Mouse (Mus musculus) forebrain, postnatal 0 days (tissue): ENCODE measurements at regions not wholly inside any gene's neighbourhood (a gene's known extent, or its start where the extent isn't known, plus 50 kb on each side); places are given as distances from the start of the nearest gene placed in this dataset.

Experiments
- ATAC-seq: fragments of 200-750 bp; cut with Nextera tagmentation; 2 replicates; pipeline ENCODE4 v1.8.0; 2017; ENCODE audit warnings: mild to moderate bottlenecking, moderate library complexity
- DNase-seq: peaks from one replicate; pipeline ENCODE4 v3.0.0-alpha.2; 2015
- H3K27ac ChIP-seq: fragments of 300-500 bp; sonication (generic); 2 replicates; pipeline ENCODE4 v1.5.1; 2014; ENCODE audit warnings: low read depth, mild to moderate bottlenecking, antibody characterized with exemption, low read length, moderate library complexity, mixed read lengths
- H3K27me3 ChIP-seq: fragments of 300-500 bp; sonication (generic); 2 replicates; pipeline ENCODE4 v1.6.1; 2014; ENCODE audit warnings: mild to moderate bottlenecking, low read length, mixed read lengths; ENCODE audit not compliant: insufficient read depth
- H3K36me3 ChIP-seq: fragments of 300-500 bp; sonication (generic); 2 replicates; pipeline ENCODE4 v1.6.1; 2014; ENCODE audit warnings: mild to moderate bottlenecking, moderate library complexity; ENCODE audit not compliant: insufficient read depth
- H3K4me1 ChIP-seq: fragments of 300-500 bp; sonication (generic); 2 replicates; pipeline ENCODE4 v1.6.1; 2014; ENCODE audit warnings: antibody characterized with exemption; ENCODE audit not compliant: insufficient read depth
- H3K4me2 ChIP-seq: fragments of 300-500 bp; sonication (generic); 2 replicates; pipeline ENCODE4 v1.6.1; 2014; ENCODE audit warnings: low read depth, mild to moderate bottlenecking, moderate library complexity
- H3K4me3 ChIP-seq: fragments of 300-500 bp; sonication (generic); 2 replicates; pipeline ENCODE4 v1.5.1; 2014; ENCODE audit warnings: low read depth, low read length, mixed read lengths
- H3K9ac ChIP-seq: fragments of 300-500 bp; sonication (generic); 2 replicates; pipeline ENCODE4 v1.6.1; 2014; ENCODE audit warnings: mild to moderate bottlenecking
- H3K9me3 ChIP-seq: fragments of 300-500 bp; sonication (generic); 2 replicates; pipeline ENCODE4 v1.6.1; 2016; ENCODE audit warnings: low read length
- CTCF ChIP-seq: sonication (generic); IDR thresholded peaks from 2 replicates; pipeline ENCODE4 v1.5.1; 2016; ENCODE audit warnings: antibody characterized with exemption, control low read depth, low read depth
- WGBS: fragments of 180-500 bp; shearing (Covaris S2); extraction: QIAGEN DNeasy Blood & Tissue Kit; methylation state at CpG from one replicate; pipeline ENCODE4 v1.1.7; 2014; 5-methylcytosine and 5-hydroxymethylcytosine counted together

GRCm38 (mm10) chr17:15882803-15883202 lies 52.0 kb upstream of the Rgmb start:
- TF ChIP-seq CTCF: no peak
- H3K4me1 ChIP-seq: no peaks in the 10 kb centered on the region
- H3K9me3 ChIP-seq: no peaks in the 10 kb centered on the region
- H3K27me3 ChIP-seq: no peaks in the 10 kb centered on the region
- DNase-seq: no peak
- H3K27ac ChIP-seq: no peak overlapping the region
- no peak overlapping the region for H3K4me3 ChIP-seq
- no peaks in the 10 kb centered on the region for H3K36me3 ChIP-seq
- WGBS: 69% methylated on average over 7 of the region's 7 CpGs
- no peak overlapping the region for H3K4me2 ChIP-seq
- peak; percentile 14; the same call in 1 of the 2 replicates for ATAC-seq
- H3K9ac ChIP-seq: no peak overlapping the region

DNA sequence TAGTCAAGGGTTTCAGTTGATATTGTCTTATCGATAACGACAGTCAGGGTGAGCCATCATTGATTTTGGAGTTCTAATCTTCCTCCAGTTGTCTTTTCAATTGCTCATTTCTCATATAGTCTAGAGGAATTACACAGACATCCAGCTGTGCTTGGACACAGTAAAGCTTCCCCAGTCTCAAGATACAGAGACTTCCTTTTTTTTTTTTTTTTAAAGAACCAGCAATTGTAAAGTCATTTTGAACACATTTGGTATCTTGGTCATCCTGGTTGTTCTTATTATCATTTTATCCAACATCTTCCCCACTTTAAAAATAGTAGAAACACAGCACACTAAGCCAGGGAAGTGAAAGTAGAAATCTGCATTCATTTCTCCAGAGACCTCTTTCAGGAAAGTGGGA lies 51.4 kb upstream of the Rgmb start:
- H3K27ac ChIP-seq: no peak overlapping the region
- no peak for TF ChIP-seq CTCF
- H3K9ac ChIP-seq: no peak overlapping the region
- WGBS: 81% methylated on average over 2 of the region's 2 CpGs
- H3K9me3 ChIP-seq: no peaks in the 10 kb centered on the region
- no peak overlapping the region for H3K4me3 ChIP-seq
- no peaks in the 10 kb centered on the region for H3K36me3 ChIP-seq
- no peak for DNase-seq
- no peak for ATAC-seq
- H3K4me1 ChIP-seq: no peaks in the 10 kb centered on the region
- H3K27me3 ChIP-seq: no peaks in the 10 kb centered on the region
- no peak overlapping the region for H3K4me2 ChIP-seq
